Mouse (Mus musculus) spleen, adult 12 weeks (tissue): Measurements from ENCODE around the gene Fam69a.
"Not testable (repeated sequence)": the region's sequence is repeated elsewhere in the genome, so short reads cannot be mapped to it uniquely, and the experiment has no call there.

Experiments used
- DNase-seq: peaks from one replicate; pipeline ENCODE4 v3.0.0; 2022; ENCODE audit warnings: low spot score

Fam69a gene

GRCm38 (mm10) chr5:107946475-107946874 lies 40.4 kb downstream of the Fam69a start:
- DNase-seq: no peak

- DNase-seq: no peak
Observed at GRCm38 (mm10) chr5:107943526-107943925, 43.4 kb downstream of the Fam69a start.

GRCm38 (mm10) chr5:107942941-107943340 lies 43.9 kb downstream of the Fam69a start:
- DNase-seq: no peak

- DNase-seq: no peak
Observed at GRCm38 (mm10) chr5:107941222-107941621, 45.7 kb downstream of the Fam69a start.

- no peak for DNase-seq
Observed at GRCm38 (mm10) chr5:107939701-107940100, 47.2 kb downstream of the Fam69a start.

- no peak for DNase-seq
Observed at GRCm38 (mm10) chr5:107938886-107939285, 48.0 kb downstream of the Fam69a start.

GRCm38 (mm10) chr5:107938483-107938882 lies 48.4 kb downstream of the Fam69a start:
- DNase-seq: not testable (repeated sequence)

- DNase-seq: no peak
Observed at GRCm38 (mm10) chr5:107936625-107937389, 50.1 kb downstream of the Fam69a start.

GRCm38 (mm10) chr5:107934770-107935543 lies 51.9 kb downstream of the Fam69a start:
- DNase-seq: no peak

- DNase-seq: no peak
Observed at GRCm38 (mm10) chr5:107933202-107933974, 53.5 kb downstream of the Fam69a start.

- DNase-seq: no peak
Observed at GRCm38 (mm10) chr5:107932556-107932955, 54.3 kb downstream of the Fam69a start.

- no peak for DNase-seq
Observed at GRCm38 (mm10) chr5:107926550-107927249, 60.2 kb downstream of the Fam69a start.

- no peak for DNase-seq
Observed at GRCm38 (mm10) chr5:107924564-107924963, 62.3 kb downstream of the Fam69a start.

GRCm38 (mm10) chr5:107922836-107923235 lies 64.0 kb downstream of the Fam69a start:
- no peak for DNase-seq

- no peak for DNase-seq
Observed at GRCm38 (mm10) chr5:107921400-107922252, 65.3 kb downstream of the Fam69a start.

- DNase-seq: no peak
Observed at GRCm38 (mm10) chr5:107915280-107915679, 71.6 kb downstream of the Fam69a start.

GRCm38 (mm10) chr5:107911012-107911411 lies 75.9 kb downstream of the Fam69a start:
- DNase-seq: no peak

- DNase-seq: no peak
Observed at GRCm38 (mm10) chr5:107910084-107910616, 76.7 kb downstream of the Fam69a start.

GRCm38 (mm10) chr5:107909668-107910067 lies 77.2 kb downstream of the Fam69a start:
- no peak for DNase-seq

- no peak for DNase-seq
Observed at GRCm38 (mm10) chr5:107908514-107909110, 78.3 kb downstream of the Fam69a start.
